Mouse (Mus musculus) urinary bladder, adult 2 months (tissue): ENCODE data around the gene Kcnab3. TPM values are rescaled to one million over a fixed set of nuclear protein-coding genes. Genes with fewer than 3 reads are reported as not detected.

Experiments
- DNase-seq: peaks from one replicate; pipeline ENCODE4 v3.0.0; 2022; ENCODE audit warnings: low spot score
- polyA plus RNA-seq: library from polyadenylated mRNA; depleted of rRNA; stranded (reverse); fragments of >200 nt; gene quantifications from 2 replicates; pipeline ENCODE4 v1.2.3, GENCODE M21; 2012

Gene Kcnab3
- polyA plus RNA-seq, 1 experiment, result 1.6 TPM

- peak; percentile 48 for DNase-seq
Measured at GRCm38 (mm10) chr11:69331929-69332405, 5.9 kb downstream of the Kcnab3 start.

- DNase-seq, result no peak
Measured at GRCm38 (mm10) chr11:69332713-69333253, 6.7 kb downstream of the Kcnab3 start.

- DNase-seq, result no peak
Measured at GRCm38 (mm10) chr11:69333922-69334321, 7.9 kb downstream of the Kcnab3 start.

- DNase-seq, result no peak
Measured at GRCm38 (mm10) chr11:69334796-69335195, 8.7 kb downstream of the Kcnab3 start.

GRCm38 (mm10) chr11:69340161-69341131 lies 14.4 kb downstream of the Kcnab3 start, which contains the start of gene Rnf227:
Gene Rnf227, plus strand, starts transcription at chr11:69340461.
- peak; percentile 65 for DNase-seq

GRCm38 (mm10) chr11:69346441-69346840 lies 20.4 kb downstream of the Kcnab3 start:
- no peak for DNase-seq

- no peak for DNase-seq
Measured at GRCm38 (mm10) chr11:69356544-69356943, 30.5 kb downstream of the Kcnab3 start.

GRCm38 (mm10) chr11:69357690-69358089 lies 31.6 kb downstream of the Kcnab3 start:
- DNase-seq, result no peak

GRCm38 (mm10) chr11:69362021-69362420 lies 36.0 kb downstream of the Kcnab3 start:
- no peak for DNase-seq

- DNase-seq, result no peak
Measured at GRCm38 (mm10) chr11:69362479-69362878, 36.4 kb downstream of the Kcnab3 start.

GRCm38 (mm10) chr11:69364376-69364775 lies 38.3 kb downstream of the Kcnab3 start:
- no peak for DNase-seq

- peak; percentile 96 for DNase-seq
Measured at GRCm38 (mm10) chr11:69364910-69365309, 38.9 kb downstream of the Kcnab3 start.

- DNase-seq, result peak; percentile 42
Measured at GRCm38 (mm10) chr11:69365722-69366121, 39.7 kb downstream of the Kcnab3 start.

- DNase-seq, result peak; percentile 85
Measured at GRCm38 (mm10) chr11:69366157-69366854, 40.2 kb downstream of the Kcnab3 start.

- DNase-seq, result no peak
Measured at GRCm38 (mm10) chr11:69366855-69367615, 41.0 kb downstream of the Kcnab3 start.

GRCm38 (mm10) chr11:69367616-69368355 lies 41.7 kb downstream of the Kcnab3 start:
- DNase-seq, result no peak

- DNase-seq, result peak; percentile 58
Measured at GRCm38 (mm10) chr11:69368356-69369214, 42.5 kb downstream of the Kcnab3 start.

- DNase-seq, result no peak
Measured at GRCm38 (mm10) chr11:69369215-69369989, 43.3 kb downstream of the Kcnab3 start, which contains the start of gene Chd3. Gene Chd3, minus strand, starts transcription at chr11:69369406.
